Mouse (Mus musculus): Measurements from ENCODE around the gene Catsperg1.

DNA sequence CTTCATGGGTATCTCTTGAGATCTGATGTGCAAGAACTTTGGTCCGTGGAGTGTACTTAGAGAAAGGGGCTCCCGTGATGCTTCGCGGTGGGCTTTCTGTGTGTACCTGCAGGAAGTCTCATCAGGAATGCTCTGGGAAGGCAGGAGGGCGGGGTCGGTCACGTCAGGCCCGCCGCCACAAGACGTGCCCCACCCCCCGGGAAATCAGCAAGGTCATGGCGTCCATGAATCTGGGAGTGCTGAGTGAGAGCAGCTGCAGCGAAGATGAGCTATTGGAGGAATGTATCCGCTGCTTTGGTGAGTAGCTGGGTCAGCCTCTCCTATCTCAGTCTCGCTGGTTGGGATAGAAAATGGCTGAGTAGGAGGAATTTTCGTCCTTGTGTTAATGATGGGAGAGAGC, 76.4 kb downstream of the Catsperg1 start:
- TF ChIP-seq CTCF (IDR thresholded peaks at IDR 0.05; ENCODE audit: low read depth) (no peak), EP300 (IDR thresholded peaks at IDR 0.05; ENCODE audit: low read depth) (no peak)

Measured in liver, embryonic 14.5 days (tissue).